Mouse (Mus musculus): ENCODE results near the gene Gm10638. TPM values are rescaled to one million over a fixed set of nuclear protein-coding genes. Genes with fewer than 3 reads are reported as not detected.

Gene Gm10638
- polyA plus RNA-seq, 1 experiment from 2014 or later, result 6.3 TPM

- H3K9me3 ChIP-seq (ENCODE audit: control insufficient read depth, low read length), result no peaks in the 10 kb centered on the region
- H3K27me3 ChIP-seq (ENCODE audit: control insufficient read depth, insufficient read depth, low read length), result no peaks in the 10 kb centered on the region
- WGBS, result 91% methylated on average over 6 of the region's 6 CpGs
- ATAC-seq (ENCODE audit: low FRiP score) (no peak), DNase-seq (ENCODE audit: low spot score) (no peak)
- H3K36me3 ChIP-seq (ENCODE audit: control insufficient read depth, insufficient read depth, low read length), result no peaks in the 10 kb centered on the region
- H3K27ac ChIP-seq (ENCODE audit: low read depth, low read length), result no peak overlapping the region
- H3K4me1 ChIP-seq (replicated peaks; ENCODE audit: control insufficient read depth, insufficient read depth, low read length), result no peaks in the 10 kb centered on the region
- H3K4me2 ChIP-seq (replicated peaks; ENCODE audit: low read depth, low read length), result no peak overlapping the region
- H3K9ac ChIP-seq (ENCODE audit: low read depth, low read length), result no peak overlapping the region
- H3K4me3 ChIP-seq (ENCODE audit: low read depth, low read length), result no peak overlapping the region
Observed at GRCm38 (mm10) chr8:86791542-86791941, 46.0 kb downstream of the Gm10638 start.

GRCm38 (mm10) chr8:86794716-86795115, 49.2 kb downstream of the Gm10638 start:
- Histone ChIP-seq H3K4me1 (replicated peaks; ENCODE audit: control insufficient read depth, insufficient read depth, low read length) (no peaks in the 10 kb centered on the region), H3K27ac (ENCODE audit: low read depth, low read length) (no peak overlapping the region), H3K27me3 (ENCODE audit: control insufficient read depth, insufficient read depth, low read length) (no peaks in the 10 kb centered on the region), H3K36me3 (ENCODE audit: control insufficient read depth, insufficient read depth, low read length) (no peaks in the 10 kb centered on the region), H3K9me3 (ENCODE audit: control insufficient read depth, low read length) (no peaks in the 10 kb centered on the region), H3K4me3 (ENCODE audit: low read depth, low read length) (no peak overlapping the region), H3K4me2 (replicated peaks; ENCODE audit: low read depth, low read length) (no peak overlapping the region), H3K9ac (ENCODE audit: low read depth, low read length) (no peak overlapping the region)
- no peak for ATAC-seq (ENCODE audit: low FRiP score)
- 53% methylated on average over 6 of the region's 6 CpGs for WGBS
- DNase-seq (ENCODE audit: low spot score), result no peak

Other genes starting within 250 kb of the Gm10638 start
- not detected in 2 replicates for gene Abcc12, start 165.0 kb upstream of the Gm10638 start, polyA plus RNA-seq (2014; fragmentation: Nextera tagmentation; extraction: Ambion mirVana)
- gene Lonp2, start 121.7 kb upstream of the Gm10638 start, polyA plus RNA-seq (2014; fragmentation: Nextera tagmentation; extraction: Ambion mirVana), result 67.4 and 86.7 TPM in 2 replicates
- gene Siah1a, start 235 bp downstream of the Gm10638 start, polyA plus RNA-seq (2014; fragmentation: Nextera tagmentation; extraction: Ambion mirVana), result 78.8 and 82.9 TPM in 2 replicates
- 10.2 and 11.9 TPM in 2 replicates for gene N4bp1, start 139.6 kb downstream of the Gm10638 start, polyA plus RNA-seq (2014; fragmentation: Nextera tagmentation; extraction: Ambion mirVana)